Mouse (Mus musculus) CH12F3 (cell line): ENCODE measurements around the gene Snap91.

Source experiments
- in situ Hi-C: fragments of 300-500 bp; cut with MboI; formaldehyde crosslinking; loops from 2 replicates; pipeline ENCODE4 v1.14.3; 2020; ENCODE audit warnings: low sequenced_read_pairs

Gene Snap91

DNA sequence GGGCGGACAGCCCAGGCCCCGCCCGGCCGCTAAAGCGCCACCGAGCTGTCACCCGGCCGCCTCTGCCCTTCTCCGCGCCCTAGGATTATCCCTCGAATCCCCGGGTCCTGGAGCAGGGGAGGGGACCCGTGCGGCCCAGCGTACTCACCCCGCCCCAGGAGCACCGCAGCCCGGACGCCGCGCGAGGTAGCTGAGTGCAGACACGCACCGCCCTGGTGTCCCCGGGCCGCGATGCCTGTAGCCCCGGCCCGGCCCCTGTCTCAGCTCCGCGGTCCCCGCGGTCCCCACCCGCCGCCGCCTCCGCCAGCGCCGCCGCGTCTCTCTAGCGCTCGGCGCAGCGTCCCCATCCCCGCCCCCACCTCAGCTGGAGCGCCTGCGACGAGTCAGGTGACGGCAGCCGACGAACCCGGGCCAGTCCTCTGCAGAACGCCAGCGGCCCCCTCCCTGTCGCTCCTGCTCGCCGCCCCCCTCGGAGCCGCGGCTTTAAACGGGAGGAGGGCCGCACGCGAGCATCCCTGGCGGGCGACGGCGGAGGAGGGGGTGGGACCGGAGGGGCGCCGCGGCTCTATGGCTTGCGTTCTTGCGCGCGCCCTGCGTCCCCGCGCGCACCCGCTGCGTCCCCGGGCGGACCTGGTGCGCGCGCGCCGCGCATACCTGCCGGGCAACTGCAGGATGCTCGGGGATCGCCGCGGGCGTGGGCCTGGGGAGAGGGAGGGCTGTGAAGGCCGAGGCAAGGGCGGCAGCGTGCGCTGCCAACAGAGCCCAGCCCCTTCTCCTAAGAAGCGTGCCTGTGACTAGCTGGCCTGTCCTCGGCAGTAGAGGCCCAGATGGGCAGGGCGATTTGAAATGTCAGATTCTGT, at the start of gene Snap91:
Gene Snap91 (minus strand): TSS at position 542 of the 860 bp plus-strand sequence.
- in situ Hi-C loops, result no loop called here

DNA sequence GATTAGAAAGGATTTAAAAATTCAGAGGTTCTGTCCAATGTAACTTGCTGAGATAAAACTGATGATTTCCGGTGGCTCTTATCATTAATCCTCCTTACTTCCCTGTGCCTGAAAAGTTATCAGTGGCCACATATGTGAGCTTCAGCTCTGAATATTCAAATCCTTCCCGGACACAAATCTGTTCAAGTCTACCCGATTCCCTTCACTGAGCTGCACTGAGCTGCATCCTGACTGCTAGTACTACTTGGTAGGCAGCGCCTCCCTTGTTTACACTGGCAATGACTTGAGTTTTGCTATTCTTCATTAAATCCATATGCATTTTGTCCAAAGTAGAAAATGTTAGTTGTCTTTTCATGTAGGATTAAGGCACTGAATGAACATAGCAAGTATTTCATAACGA, 46.1 kb upstream of the Snap91 start:
- in situ Hi-C loops, result no loop called here

DNA sequence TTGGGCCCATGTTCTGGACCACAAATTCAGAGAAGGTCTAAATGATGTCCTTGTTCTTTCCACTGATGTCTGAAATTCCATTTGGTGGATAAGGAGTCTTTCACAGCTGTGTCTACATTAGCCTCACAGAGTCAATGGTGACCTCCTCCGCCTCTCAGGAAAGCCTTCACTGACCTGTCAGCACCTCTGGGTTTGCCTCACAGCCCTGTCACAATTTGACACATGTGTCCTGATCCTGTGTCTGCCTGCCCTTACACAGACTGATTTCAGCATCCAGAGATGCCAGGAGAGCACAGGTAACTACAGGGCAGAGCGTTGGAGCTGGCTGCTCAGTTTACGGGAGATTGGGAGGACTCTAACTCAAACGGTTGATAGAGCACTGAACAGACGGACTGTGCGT, 45.2 kb upstream of the Snap91 start:
- in situ Hi-C loops, result no loop called here

DNA sequence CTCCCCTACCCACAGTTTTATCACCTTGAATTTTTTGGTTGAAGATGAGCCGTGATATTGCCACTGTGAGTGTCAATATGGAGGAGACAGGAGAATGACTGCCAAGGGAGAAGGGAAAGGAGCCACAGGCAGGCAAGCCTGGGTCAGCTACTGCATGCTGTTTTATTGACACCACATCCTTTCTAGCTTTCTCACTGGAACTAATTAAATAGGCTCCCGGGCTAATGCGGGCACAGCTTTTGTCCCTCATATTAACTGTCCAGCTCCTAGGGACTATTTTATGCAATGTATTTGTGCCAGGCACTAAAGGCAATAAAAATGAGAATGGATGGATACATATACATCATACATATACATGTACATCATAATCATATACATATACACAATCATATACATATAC, 42.0 kb upstream of the Snap91 start:
- in situ Hi-C loops, result no loop called here

DNA sequence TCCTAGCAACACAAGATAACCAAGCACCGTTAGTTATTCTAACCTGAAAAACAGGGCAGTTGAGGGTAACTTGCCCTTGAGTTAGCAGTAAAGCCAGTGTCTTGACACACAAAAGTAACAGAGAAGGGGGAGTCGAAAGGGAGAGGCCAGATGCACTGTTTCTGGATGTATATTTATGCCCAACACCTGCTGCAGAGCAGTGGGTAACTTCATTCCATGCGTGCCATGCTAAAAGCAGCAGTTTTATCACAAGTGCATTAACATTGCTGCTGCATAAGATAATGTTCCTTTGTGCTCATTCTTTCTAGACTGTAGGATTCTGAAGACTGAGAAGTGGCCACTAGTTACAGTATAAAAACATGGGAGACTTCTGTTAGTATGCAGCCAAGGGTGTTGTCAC, 36.1 kb upstream of the Snap91 start:
- in situ Hi-C loops, result no loop called here

DNA sequence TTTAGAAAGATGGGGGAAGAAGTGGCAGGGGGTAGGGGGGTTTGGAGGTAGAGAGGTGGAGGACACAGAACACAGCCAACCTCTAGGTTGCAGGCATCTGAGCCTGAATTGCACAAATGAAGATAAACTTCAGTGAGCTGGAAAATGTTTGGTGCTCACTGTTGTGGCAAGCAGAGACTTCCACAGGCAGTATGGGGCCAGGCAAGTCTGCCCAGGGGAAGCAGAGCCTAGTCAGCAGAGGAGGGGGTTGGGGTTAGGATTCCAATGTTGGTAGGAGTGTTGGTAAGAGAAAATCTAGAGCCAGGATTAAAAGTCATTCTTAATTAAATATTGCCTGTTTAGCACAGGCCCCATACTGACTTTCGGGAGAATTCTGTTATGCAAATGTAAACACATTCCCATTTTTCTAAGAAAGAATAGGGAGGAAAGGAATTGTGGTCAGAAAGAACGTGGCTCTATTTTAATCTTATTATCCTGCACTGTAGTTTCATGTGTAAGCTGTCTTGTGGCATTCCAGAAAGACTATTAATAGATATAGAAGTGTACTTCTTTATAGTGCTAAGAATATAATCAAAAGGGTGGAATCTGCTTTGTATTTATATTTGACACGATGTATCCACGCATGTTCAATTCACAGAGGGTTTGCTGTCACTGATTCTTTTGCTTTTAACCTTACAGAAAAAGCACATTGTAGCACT, 19.2 kb upstream of the Snap91 start:
- in situ Hi-C loops, result no loop called here

DNA sequence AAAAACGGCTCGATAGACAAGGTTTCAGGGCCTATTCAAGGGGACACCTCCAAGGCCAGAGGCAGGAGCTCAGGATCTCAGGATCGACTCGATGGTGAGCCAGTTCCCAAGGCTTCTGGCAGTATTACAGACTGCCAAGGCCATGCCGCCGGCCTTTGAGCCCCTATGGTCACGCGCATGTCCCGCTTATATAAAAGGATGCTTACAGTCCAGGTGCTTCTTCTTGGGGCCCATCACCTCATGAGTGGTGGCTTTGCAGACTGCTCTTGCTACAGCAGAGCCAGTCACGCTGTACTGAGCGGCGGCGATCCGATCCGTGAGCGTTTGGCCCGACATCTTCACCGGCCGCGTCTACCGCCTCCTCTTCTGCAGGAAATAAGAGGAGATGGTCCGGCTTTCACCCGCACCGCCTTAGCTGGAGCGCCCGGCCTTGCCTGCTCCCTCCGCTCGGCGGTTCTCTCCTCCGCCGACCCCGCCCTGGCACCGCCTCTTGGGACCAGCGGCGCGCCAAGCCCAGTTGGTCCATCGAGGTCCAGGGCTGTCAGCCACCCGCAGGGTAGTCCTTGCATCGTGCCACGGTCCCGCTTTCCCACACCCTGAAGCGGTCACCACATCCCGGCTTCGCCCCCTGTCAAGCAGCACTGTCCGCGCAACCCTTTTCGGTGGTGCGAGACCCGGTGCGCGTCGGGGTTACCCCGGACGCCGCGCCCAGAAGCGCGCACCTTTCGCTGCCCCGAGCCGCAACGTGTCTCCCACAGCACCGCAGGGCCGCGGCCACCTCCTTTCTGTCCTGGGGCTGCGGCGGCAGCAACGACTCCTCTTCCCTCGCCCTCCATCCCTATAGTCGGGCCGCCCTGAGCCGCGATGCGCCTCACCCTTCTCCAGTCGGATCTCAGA, 990 bp downstream of the Snap91 start:
- in situ Hi-C loops, result no loop called here

DNA sequence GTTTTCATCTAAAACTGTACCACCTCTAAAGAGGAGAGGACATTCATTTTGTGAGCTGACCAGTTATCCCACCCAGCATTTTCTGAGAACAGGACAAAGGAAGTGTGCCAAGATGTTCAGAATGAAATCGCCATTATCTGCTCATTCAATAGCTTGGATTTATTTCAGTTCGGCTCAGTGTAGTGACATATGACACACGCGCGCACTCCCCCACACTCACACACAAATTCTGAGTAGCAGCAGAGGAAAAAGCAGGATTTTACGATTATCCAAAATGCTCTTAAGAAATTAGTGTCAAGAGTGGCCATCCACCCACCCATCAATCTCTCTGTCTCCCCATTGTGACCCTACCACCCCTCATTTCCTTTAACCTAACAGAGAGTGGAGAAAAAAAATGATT, 1.7 kb downstream of the Snap91 start:
- in situ Hi-C loops, result no loop called here

DNA sequence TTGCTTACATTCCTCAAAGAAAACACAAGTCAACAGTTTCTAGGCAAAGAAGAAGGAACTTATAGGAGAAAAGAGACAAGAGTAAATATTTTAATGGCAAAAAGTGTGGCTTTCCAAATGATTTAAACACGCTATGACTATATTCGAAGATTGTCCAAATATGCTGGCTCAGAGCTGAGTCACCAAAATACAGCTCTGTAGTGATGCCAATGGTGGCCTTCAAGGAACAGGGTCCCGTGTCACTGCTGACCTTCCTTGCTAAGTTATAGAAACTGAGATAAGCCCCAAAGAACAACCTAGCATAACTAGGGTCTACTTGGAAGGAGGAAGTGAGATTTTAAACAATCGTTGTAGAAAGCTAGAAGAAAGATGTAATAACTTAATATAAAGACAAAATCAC, 6.8 kb downstream of the Snap91 start:
- in situ Hi-C loops, result no loop called here

DNA sequence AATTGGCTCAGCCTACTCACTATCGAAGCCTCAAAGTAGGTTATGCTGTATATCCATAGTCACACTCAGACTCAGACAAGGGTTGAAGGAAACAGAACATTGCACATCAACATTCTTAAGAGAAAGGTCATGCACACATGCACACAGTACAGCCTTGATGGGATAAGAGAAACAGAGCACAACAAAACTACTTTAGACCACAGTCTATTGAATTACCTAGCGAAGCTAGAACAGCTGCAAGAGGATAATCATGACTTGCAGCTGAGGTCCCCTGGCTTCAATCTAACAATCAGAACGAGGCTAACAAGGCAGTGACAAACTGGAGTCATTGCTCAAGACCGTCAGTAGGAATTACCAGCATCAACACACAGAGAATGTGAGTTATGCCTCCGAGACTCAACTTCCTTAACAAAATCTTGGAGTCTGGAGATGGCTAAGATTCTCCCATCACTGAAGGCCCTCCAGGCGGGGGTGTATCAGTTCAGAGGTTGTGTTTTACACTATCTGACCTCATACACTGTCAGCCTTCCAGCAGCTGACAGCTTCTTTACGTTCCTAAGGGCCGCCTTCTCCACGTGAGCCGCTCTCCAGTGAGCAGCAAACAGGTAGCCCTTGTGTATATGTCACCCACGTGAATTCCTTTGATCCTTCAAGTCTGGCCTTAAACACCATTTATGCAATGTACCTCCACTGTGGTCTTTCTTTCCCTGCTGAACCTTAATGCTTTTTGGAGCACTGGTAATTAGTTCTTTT, 10.7 kb downstream of the Snap91 start:
- in situ Hi-C loops, result no loop called here

DNA sequence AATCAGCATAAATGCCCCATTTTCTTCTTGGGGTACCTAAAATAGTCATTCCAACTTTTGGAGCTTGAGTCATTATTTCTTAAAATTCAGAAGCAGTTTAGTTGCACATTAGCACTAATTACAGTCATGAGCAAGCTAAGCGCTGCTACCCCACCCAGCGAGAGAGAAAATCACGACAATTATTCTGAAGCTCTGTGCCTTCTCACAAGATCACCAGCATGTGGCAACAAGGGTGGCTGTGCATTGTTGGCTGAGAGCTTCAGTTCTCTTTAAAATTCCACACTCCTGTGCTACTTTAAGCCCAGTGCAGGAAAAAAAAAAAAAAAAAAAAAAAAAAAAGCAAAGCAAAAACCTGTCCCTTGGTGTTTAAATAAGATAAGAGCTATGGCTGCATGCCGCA, 22.4 kb downstream of the Snap91 start:
- in situ Hi-C loops, result no loop called here

DNA sequence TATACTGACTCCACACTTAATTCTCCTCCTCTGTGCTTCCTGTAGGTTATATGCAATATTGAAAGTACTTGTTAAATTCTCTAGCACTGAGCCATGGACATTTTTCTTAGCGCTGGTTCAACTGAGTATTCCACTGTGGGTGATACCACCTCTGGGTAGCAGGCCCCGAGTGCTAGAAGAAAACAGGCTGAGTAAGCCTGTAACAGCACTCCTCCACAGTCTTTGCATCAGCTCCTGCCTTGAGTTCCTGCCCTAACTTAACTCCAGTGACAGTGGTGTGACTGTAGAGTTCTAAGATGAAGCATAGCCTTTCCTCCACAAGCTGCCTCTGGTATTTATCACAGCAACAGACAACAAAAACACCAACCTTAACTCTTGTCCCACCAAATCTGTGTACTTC, 22.8 kb downstream of the Snap91 start:
- in situ Hi-C loops, result no loop called here

DNA sequence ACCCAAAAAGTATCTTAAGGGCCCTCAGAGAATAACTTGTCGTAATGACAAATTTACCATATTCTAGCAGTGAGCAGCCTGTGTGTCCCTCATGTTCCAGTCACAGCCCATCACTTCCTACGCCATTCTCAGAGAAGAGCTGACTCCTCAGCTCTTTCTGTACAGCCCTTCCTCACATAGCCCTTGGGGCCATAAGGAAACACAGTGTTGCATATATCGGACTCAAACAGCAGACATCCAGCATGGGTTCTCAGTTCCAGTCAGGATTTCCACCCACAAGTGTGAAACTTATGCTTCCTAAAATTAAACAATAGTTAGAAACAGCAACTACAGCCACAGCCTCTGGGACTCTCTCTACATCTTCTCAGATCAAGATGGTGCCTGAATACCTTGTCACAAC, 27.6 kb downstream of the Snap91 start:
- in situ Hi-C loops, result no loop called here

DNA sequence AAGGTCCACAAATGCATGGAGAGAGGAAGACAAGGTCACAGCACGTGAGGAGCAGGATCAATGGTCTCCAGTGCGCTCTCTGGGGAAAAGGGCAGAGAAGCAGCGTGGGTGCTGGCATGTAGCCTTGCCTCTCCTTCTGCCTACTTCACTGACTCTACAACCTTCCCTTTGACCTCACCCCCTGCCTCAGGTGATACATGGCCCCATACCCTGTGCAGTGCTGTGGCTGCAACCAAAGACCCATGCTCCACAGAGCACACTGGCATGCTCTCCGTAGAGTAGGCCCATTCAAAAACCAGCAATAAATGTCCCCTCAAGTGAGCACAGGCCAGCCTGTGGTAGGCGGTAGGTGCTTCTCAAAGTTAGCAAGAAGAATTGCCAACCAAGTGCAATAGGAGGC, 28.8 kb downstream of the Snap91 start:
- in situ Hi-C loops, result no loop called here

DNA sequence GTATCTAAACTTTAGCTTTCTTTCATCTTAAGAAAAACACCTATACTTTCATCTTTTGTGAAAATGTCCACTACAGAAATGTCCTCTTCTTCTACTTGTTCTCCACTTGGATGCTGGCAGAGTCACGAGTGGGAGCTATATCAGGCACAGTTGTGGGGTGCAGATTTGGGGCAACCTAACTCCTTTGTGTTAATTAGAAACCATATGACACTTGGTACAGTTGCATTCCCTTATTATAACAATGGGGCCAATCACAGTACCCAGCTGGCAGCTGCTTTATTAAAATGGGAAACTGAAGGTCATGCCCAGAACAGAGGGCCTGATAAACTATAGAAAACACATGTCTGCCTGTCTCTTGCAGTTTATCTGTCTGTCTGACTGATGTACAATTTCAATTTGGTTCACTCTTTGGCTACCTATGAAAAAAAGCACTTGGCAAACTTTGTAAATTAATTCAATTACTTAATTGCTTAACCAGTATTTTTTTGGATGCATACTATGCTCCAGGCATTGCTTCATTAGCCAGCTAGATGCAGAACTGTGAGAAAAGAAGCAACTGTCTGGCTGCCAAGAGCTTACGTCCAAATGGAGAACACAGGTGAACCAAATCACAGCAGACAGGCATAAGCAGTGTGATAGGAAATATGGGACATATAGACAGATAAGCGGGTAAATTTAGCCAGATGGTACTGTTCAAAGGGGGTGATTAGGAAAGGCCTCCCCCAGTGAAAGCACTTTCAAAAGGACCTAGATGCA, 29.8 kb downstream of the Snap91 start:
- in situ Hi-C loops, result no loop called here

DNA sequence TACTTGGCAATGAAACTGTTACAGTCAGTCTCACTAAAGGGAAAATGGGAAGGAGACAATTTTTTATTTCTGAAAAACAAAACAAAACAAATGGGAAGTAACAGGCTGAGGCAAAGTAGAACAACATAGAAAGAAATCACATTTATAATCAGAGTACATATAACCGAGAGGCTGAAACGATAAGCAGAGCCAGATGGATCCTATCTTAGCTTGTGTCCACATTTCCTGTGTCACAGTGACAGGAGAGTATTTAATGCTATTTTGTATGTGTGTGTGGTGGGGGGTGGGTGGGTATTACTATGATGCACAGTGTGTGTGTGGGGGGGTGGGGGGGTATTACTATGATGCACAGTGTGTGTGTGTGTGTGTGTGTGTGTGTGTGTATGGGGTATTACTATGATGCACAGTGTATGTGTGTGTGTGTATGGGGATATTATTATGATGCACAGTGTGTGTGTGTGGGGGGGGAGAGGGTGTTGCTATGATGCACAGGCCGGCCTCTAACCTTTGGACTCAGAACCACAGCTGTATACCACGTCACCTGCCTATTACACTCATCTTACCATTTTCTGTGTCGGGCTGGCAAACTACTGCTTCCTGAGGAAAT, 36.6 kb downstream of the Snap91 start:
- in situ Hi-C loops, result no loop called here

DNA sequence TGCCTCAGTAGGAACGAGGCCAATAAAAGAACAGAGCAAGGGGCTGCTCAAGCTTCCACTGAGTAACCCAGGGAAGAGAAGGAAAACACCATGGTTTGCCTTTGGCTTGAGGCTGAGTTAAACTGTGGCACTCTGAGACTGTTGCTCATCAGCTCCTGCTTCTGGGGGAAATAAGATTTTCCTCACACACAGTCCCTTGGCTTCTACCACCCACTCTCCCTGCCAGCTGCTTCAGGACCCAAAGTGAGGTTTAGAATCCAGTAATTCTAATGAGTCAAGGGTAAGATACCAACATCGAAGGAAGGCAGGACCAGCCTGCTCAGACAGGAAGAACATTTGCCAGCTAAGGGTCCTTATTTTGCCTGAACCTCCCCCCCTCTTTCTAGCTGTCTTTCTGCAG, 50.7 kb downstream of the Snap91 start:
- in situ Hi-C loops, result no loop called here

DNA sequence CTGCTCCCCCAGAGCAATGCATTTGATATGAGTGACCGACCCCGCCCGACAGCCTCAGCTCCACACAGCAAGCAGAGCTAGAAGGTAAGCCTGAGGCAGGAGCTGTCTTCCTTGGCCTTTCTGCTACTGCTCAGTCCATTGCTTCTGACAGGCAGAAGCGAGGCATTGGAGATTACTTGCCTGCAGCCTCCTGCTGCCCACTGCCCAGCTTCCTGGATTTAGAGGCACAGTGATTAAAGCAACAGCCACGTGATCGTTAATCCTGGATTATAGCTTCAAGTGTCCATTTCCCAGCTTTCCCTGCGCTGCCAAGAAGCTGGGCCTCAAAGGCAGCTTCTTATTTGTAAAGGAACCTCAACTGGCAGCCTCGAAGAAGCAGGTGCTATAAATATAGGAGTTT, 51.4 kb downstream of the Snap91 start:
- in situ Hi-C loops, result no loop called here

DNA sequence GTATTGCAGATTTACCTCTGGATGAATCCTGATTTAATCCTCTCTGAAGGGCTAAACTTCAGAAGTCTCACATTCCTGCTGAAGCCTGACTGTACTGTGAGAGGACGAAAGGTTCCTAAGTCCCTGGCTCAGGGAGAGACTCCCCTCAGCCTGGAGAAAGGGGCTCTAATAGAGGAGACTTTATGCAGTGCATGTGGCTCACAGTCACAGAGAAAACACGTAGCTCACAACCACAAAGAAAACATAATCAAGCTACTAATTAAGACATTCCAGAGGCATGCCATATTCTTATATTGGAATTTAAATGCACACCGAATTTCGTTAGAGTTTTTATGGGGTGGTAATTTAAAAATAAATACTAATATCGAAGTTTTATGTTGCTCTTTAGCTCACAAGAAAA, 61.1 kb downstream of the Snap91 start:
- in situ Hi-C loops, result no loop called here

DNA sequence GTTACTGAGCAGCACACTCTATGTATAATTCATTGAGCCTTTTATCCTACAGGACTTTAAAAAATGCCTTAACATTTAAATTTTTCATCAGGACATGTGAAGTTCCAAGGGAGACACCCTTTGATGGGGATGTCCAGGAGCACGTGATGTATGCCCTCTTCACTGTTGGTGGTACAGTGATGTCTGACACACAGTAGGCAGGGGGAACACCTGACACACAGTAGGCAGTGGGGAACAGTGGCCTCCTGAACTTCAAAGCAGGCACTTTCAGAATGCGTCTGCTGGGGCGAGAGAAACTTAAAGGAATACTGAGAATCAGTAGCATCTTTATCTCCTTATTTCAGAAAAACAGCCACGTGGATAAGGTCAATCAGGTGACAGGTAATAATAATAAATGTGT, 62.8 kb downstream of the Snap91 start:
- in situ Hi-C loops, result no loop called here
